In genomic region chr8:123687826-123688225, GRCm38 (mm10) we compare ENCODE assay signal across 28 mouse cellular contexts. TPM values are rescaled to one million over a fixed set of nuclear protein-coding genes. Genes with fewer than 3 reads are reported as not detected.
DNase-seq lines count a peak whose midpoint lies in the region; ATAC-seq and TF ChIP-seq lines count a peak whose summit lies in the region.
"Had no signal": no experiment of that assay in that cellular context is flagged by ENCODE, and none has a peak within 500 bp of the region (broad histone marks: within the 10 kb centered on the region; RNA-seq: fewer than 3 reads in every experiment).

No protein-coding gene starts in this region.

- H3K9ac ChIP-seq in ES-Bruce4 (ENCODE audit: low read depth, poor library complexity, severe bottlenecking): no peak overlapping the region
- H3K9ac ChIP-seq in forebrain, embryonic 11.5 days (ENCODE audit: low read length): no peak overlapping the region
- H3K9ac ChIP-seq: embryonic facial prominence, embryonic 13.5 days; embryonic facial prominence, embryonic 15.5 days; forebrain, embryonic 13.5 days; forebrain, embryonic 15.5 days; forebrain, postnatal 0 days had no signal

- no peaks in the 10 kb centered on the region for H3K36me3 ChIP-seq in ES-Bruce4 (ENCODE audit: control insufficient read depth, insufficient read depth, low read length, poor library complexity, severe bottlenecking)
- H3K36me3 ChIP-seq in forebrain, embryonic 11.5 days (ENCODE audit: control insufficient read depth, insufficient read depth, low read length): no peaks in the 10 kb centered on the region
- H3K36me3 ChIP-seq: embryonic facial prominence, embryonic 13.5 days; embryonic facial prominence, embryonic 15.5 days; forebrain, embryonic 10.5 days; forebrain, embryonic 15.5 days; G1E had no signal

- H3K4me3 ChIP-seq in ES-Bruce4 (ENCODE audit: low read depth, low read length): no peak overlapping the region
- no peak overlapping the region for H3K4me3 ChIP-seq in forebrain, embryonic 11.5 days (ENCODE audit: low read depth, low read length)
- H3K4me3 ChIP-seq: embryonic facial prominence, embryonic 13.5 days; embryonic facial prominence, embryonic 15.5 days; erythroblast, embryonic 14.5 days; forebrain, embryonic 10.5 days; forebrain, embryonic 13.5 days; forebrain, embryonic 15.5 days had no signal

- TF ChIP-seq POLR2A in ES-Bruce4 (IDR thresholded peaks at IDR 0.05; ENCODE audit: insufficient read depth, low read length): no peak

- H3K4me1 ChIP-seq in ES-Bruce4 (ENCODE audit: control insufficient read depth, insufficient read depth, low read length): peaks cover 5% of the 10 kb centered on the region
- H3K4me1 ChIP-seq in forebrain, embryonic 11.5 days (replicated peaks; ENCODE audit: control insufficient read depth, insufficient read depth, low read length): no peaks in the 10 kb centered on the region
- H3K4me1 ChIP-seq: embryonic facial prominence, embryonic 13.5 days; embryonic facial prominence, embryonic 15.5 days; forebrain, embryonic 13.5 days; forebrain, embryonic 15.5 days had no signal

- no peaks in the 10 kb centered on the region for H3K27me3 ChIP-seq in ES-Bruce4 (ENCODE audit: control insufficient read depth, insufficient read depth, low read length, poor library complexity, severe bottlenecking)
- no peaks in the 10 kb centered on the region for H3K27me3 ChIP-seq in forebrain, embryonic 11.5 days (ENCODE audit: control insufficient read depth, insufficient read depth, low read length)
- H3K27me3 ChIP-seq: embryonic facial prominence, embryonic 13.5 days; embryonic facial prominence, embryonic 15.5 days; forebrain, embryonic 13.5 days; forebrain, embryonic 15.5 days; Patski had no signal

- WGBS in forebrain, embryonic 11.5 days: 59% methylated on average over 4 of the region's 4 CpGs

- no peak for DNase-seq in frontal cortex, postnatal 36 days (ENCODE audit: low spot score in 2 of 2)
- DNase-seq in R1 (ENCODE audit: low read depth, low spot score): peak; percentile 87
- no peak for DNase-seq in forebrain, embryonic 11.5 days (ENCODE audit: low spot score)
- no peak for DNase-seq in kidney, postnatal 4 days
- DNase-seq: adrenal gland, adult 8-10 months; adrenal gland, postnatal 14 days; adrenal gland, postnatal 36 days; B cell, adult 2 months; cerebellum, adult 11 months; cerebellum, adult 18-20 months; cerebellum, adult 8-10 months; cerebellum, adult 9-11 months; cerebellum, postnatal 14 days; cerebellum, postnatal 36 days; embryo, embryonic 11 days; forebrain, postnatal 0 days had no signal

- peak overlapping the region; percentile 81 for H3K27ac ChIP-seq in ES-Bruce4 (ENCODE audit: insufficient read depth, low read length)
- H3K27ac ChIP-seq in forebrain, embryonic 11.5 days (ENCODE audit: low read depth, low read length): no peak overlapping the region
- H3K27ac ChIP-seq: embryonic facial prominence, embryonic 13.5 days; embryonic facial prominence, embryonic 15.5 days; forebrain, embryonic 10.5 days; forebrain, embryonic 13.5 days; forebrain, embryonic 15.5 days had no signal

- peak; percentile 48; the same call in 1 of the 2 replicates for TF ChIP-seq EP300 in ES-Bruce4 (IDR thresholded peaks at IDR 0.05; ENCODE audit: insufficient read depth, low read depth, low read length)

- TF ChIP-seq CTCF in ES-Bruce4 (IDR thresholded peaks at IDR 0.05; ENCODE audit: low read depth, low read length): no peak

- no peak overlapping the region for H3K4me2 ChIP-seq in forebrain, embryonic 11.5 days (ENCODE audit: low read depth, low read length, severe bottlenecking)
- H3K4me2 ChIP-seq: embryonic facial prominence, embryonic 13.5 days; embryonic facial prominence, embryonic 15.5 days; forebrain, embryonic 13.5 days; forebrain, embryonic 15.5 days had no signal

- ATAC-seq in frontal cortex, adult (ENCODE audit: low TSS enrichment): peak; percentile 67
- no peak for ATAC-seq in forebrain, embryonic 11.5 days (replicated peaks; ENCODE audit: low FRiP score)
- ATAC-seq: activated CD4-positive, CD25-positive, alpha-beta regulatory T cell, adult 4 months; CD4-positive, CD25-positive, alpha-beta regulatory T cell, adult 4 months; forebrain, embryonic 13.5 days; forebrain, embryonic 15.5 days; forebrain, postnatal 0 days; Patski had no signal

- H3K9me3 ChIP-seq in ES-Bruce4 (replicated peaks; ENCODE audit: control insufficient read depth, insufficient read depth, low read length, poor library complexity, severe bottlenecking): no peaks in the 10 kb centered on the region
- no peaks in the 10 kb centered on the region for H3K9me3 ChIP-seq in forebrain, embryonic 11.5 days (ENCODE audit: control insufficient read depth, low read length)
- H3K9me3 ChIP-seq: embryonic facial prominence, embryonic 13.5 days; embryonic facial prominence, embryonic 15.5 days; forebrain, embryonic 10.5 days; forebrain, embryonic 13.5 days; forebrain, embryonic 15.5 days had no signal

RNA-seq across cellular contexts. Expression of gene Rhou, which starts 34.1 kb away (rescaled TPM):
- 60.3 and 60.7 TPM in 2 replicates for polyA plus RNA-seq in ES-Bruce4 (2011; ENCODE audit: insufficient read depth, insufficient read length, low read depth, missing spikeins)
- 8.1 and 9.1 TPM in 2 replicates for polyA plus RNA-seq in forebrain, embryonic 11.5 days (2014; fragmentation: Nextera tagmentation; extraction: Ambion mirVana)
- polyA plus RNA-seq: activated CD4-positive, CD25-positive, alpha-beta regulatory T cell, adult 4 months; erythroblast, embryonic 14.5 days; G1E had no signal
